Mouse (Mus musculus): ENCODE results near the gene Rgs10.

Gene Rgs10

GRCm38 (mm10) chr7:128410708-128411413, 7.7 kb downstream of the Rgs10 start:
- no peak for DNase-seq (ENCODE audit: low read depth in 1 of 2, low spot score in 2 of 2)

GRCm38 (mm10) chr7:128408265-128408664, 10.3 kb downstream of the Rgs10 start:
- DNase-seq (ENCODE audit: low read depth in 1 of 2, low spot score in 2 of 2), result no peak

GRCm38 (mm10) chr7:128403988-128404387, 14.6 kb downstream of the Rgs10 start:
- DNase-seq (ENCODE audit: low read depth in 1 of 2, low spot score in 2 of 2), result no peak

- DNase-seq (ENCODE audit: low read depth in 1 of 2, low spot score in 2 of 2), result no peak
Measured at GRCm38 (mm10) chr7:128403586-128403985, 15.0 kb downstream of the Rgs10 start.

- no peak for DNase-seq (ENCODE audit: low read depth in 1 of 2, low spot score in 2 of 2)
Measured at GRCm38 (mm10) chr7:128403128-128403527, 15.4 kb downstream of the Rgs10 start.

- DNase-seq (ENCODE audit: low read depth in 1 of 2, low spot score in 2 of 2), result no peak
Measured at GRCm38 (mm10) chr7:128402577-128402976, 16.0 kb downstream of the Rgs10 start.

GRCm38 (mm10) chr7:128398664-128399063, 19.9 kb downstream of the Rgs10 start:
- DNase-seq (ENCODE audit: low read depth in 1 of 2, low spot score in 2 of 2), result no peak

GRCm38 (mm10) chr7:128397066-128397465, 21.5 kb downstream of the Rgs10 start:
- no peak for DNase-seq (ENCODE audit: low read depth in 1 of 2, low spot score in 2 of 2)

- DNase-seq (ENCODE audit: low read depth in 1 of 2, low spot score in 2 of 2), result no peak
Measured at GRCm38 (mm10) chr7:128393756-128394155, 24.8 kb downstream of the Rgs10 start.

GRCm38 (mm10) chr7:128392972-128393314, 25.6 kb downstream of the Rgs10 start:
- no peak for DNase-seq (ENCODE audit: low read depth in 1 of 2, low spot score in 2 of 2)

GRCm38 (mm10) chr7:128392071-128392971, 26.2 kb downstream of the Rgs10 start:
- DNase-seq (ENCODE audit: low read depth in 1 of 2, low spot score in 2 of 2), result peak; percentile 47 to 69

GRCm38 (mm10) chr7:128391267-128392057, 27.1 kb downstream of the Rgs10 start:
- no peak for DNase-seq (ENCODE audit: low read depth in 1 of 2, low spot score in 2 of 2)

- no peak for DNase-seq (ENCODE audit: low read depth in 1 of 2, low spot score in 2 of 2)
Measured at GRCm38 (mm10) chr7:128388968-128389367, 29.6 kb downstream of the Rgs10 start.

GRCm38 (mm10) chr7:128383726-128384463, 34.7 kb downstream of the Rgs10 start:
- DNase-seq (ENCODE audit: low read depth in 1 of 2, low spot score in 2 of 2), result no peak

- DNase-seq (ENCODE audit: low read depth in 1 of 2, low spot score in 2 of 2), result no peak
Measured at GRCm38 (mm10) chr7:128383189-128383725, 35.3 kb downstream of the Rgs10 start.

GRCm38 (mm10) chr7:128382527-128382860, 36.1 kb downstream of the Rgs10 start:
- no peak for DNase-seq (ENCODE audit: low read depth in 1 of 2, low spot score in 2 of 2)

GRCm38 (mm10) chr7:128381811-128382526, 36.6 kb downstream of the Rgs10 start:
- DNase-seq (ENCODE audit: low read depth in 1 of 2, low spot score in 2 of 2), result no peak

- DNase-seq (ENCODE audit: low read depth in 1 of 2, low spot score in 2 of 2), result no peak
Measured at GRCm38 (mm10) chr7:128381001-128381400, 37.6 kb downstream of the Rgs10 start.

GRCm38 (mm10) chr7:128379162-128379805, 39.3 kb downstream of the Rgs10 start:
- DNase-seq (ENCODE audit: low read depth in 1 of 2, low spot score in 2 of 2), result no peak

All from monocyte, adult 2 months (primary cell).